Mouse (Mus musculus) bone marrow, adult 2 months (tissue): Measurements from ENCODE around the gene Gm20867. TPM values are rescaled to one million over a fixed set of nuclear protein-coding genes. Genes with fewer than 3 reads are reported as not detected.
"Not testable (repeated sequence)": the region's sequence is repeated elsewhere in the genome, so short reads cannot be mapped to it uniquely, and the experiment has no call there.

ENCODE experiments used
- H3K27ac ChIP-seq: fragments of 200-500 bp; 2 replicates; pipeline ENCODE4 v1.5.1; 2012; ENCODE audit warnings: low read depth, mild to moderate bottlenecking, control low read depth, inconsistent platforms, low read length; ENCODE audit not compliant: control insufficient read depth, poor library complexity, insufficient read depth
- H3K4me1 ChIP-seq: fragments of 200-500 bp; 2 replicates; pipeline ENCODE4 v1.6.1; 2011; ENCODE audit warnings: low read length; ENCODE audit not compliant: control insufficient read depth, insufficient read depth
- H3K4me3 ChIP-seq: fragments of 200-500 bp; replicated peaks from 2 replicates; pipeline ENCODE3; 2011; ENCODE audit warnings: mild to moderate bottlenecking, low read depth, low read length, control low read depth; ENCODE audit not compliant: control insufficient read depth
- WGBS: fragments of 180-500 bp; shearing (Covaris S2); methylation state at CpG from one replicate; pipeline ENCODE4 v1.1.7; 2018; 5-methylcytosine and 5-hydroxymethylcytosine counted together
- polyA plus RNA-seq: library from polyadenylated mRNA; stranded (reverse); fragments of >200 nt; gene quantifications from 2 replicates; pipeline ENCODE4 v1.2.4, GENCODE M21; 2011; ENCODE audit warnings: low replicate concordance; ENCODE audit not compliant: missing spikeins, insufficient read depth, insufficient read length

Gm20867 gene
- not detected in 2 replicates for polyA plus RNA-seq

- not testable (repeated sequence) for H3K4me3 ChIP-seq, H3K4me1 ChIP-seq, H3K27ac ChIP-seq
- no CpG with 5 or more reads among the region's 3 CpGs for WGBS
Measured at GRCm38 (mm10) chrY:77963104-77963503, at the start of gene Gm20867. Gm20867 (minus strand) TSS chrY:77963204.

Other genes starting within 250 kb of the Gm20867 start
- gene Gm29564, start 249.8 kb upstream of the Gm20867 start, polyA plus RNA-seq, result not detected in 2 replicates